Mouse (Mus musculus) liver, embryonic 14.5 days (tissue): Measurements from ENCODE around the gene Samd14. TPM values are rescaled to one million over a fixed set of nuclear protein-coding genes. Genes with fewer than 3 reads are reported as not detected.
A peak's percentile ranks its signal among the peaks of the same experiment; 100 is the strongest.

Source experiments
- ATAC-seq: fragments of 200-750 bp; cut with Nextera tagmentation; 2 replicates; pipeline ENCODE4 v1.8.0; 2017; ENCODE audit warnings: moderate number of reproducible peaks, mild to moderate bottlenecking, moderate library complexity; ENCODE audit not compliant: insufficient read depth
- DNase-seq, 3 experiments: peaks; one replicate each; pipeline ENCODE4 v3.0.0-alpha.2; 2012 to 2013; ENCODE audit warnings: low read depth in 3 of 3, low spot score in 3 of 3
- H3K27ac ChIP-seq: fragments of 300-500 bp; sonication (generic); 2 replicates; pipeline ENCODE4 v1.5.1; 2014; ENCODE audit warnings: moderate library complexity, mild to moderate bottlenecking, control low read depth, inconsistent platforms
- H3K27me3 ChIP-seq: fragments of 300-500 bp; sonication (generic); 2 replicates; pipeline ENCODE4 v1.6.1; 2014; ENCODE audit warnings: mild to moderate bottlenecking, low read length, moderate library complexity; ENCODE audit not compliant: control insufficient read depth, insufficient read depth
- H3K36me3 ChIP-seq: fragments of 300-500 bp; sonication (generic); replicated peaks from 2 replicates; pipeline ENCODE4 v1.6.1; 2014; ENCODE audit warnings: low read depth; ENCODE audit not compliant: control insufficient read depth, insufficient read depth
- H3K4me1 ChIP-seq, 2 experiments: fragments of 200-500 bp in 1 of 2; fragments of 300-500 bp in 1 of 2; sonication (generic) in 1 of 2; replicated peaks; 2 replicates each; pipeline ENCODE4 v1.6.1; 2012 to 2014; ENCODE audit warnings: antibody characterized with exemption in 1 of 2, inconsistent platforms in 1 of 2, low read length in 1 of 2; ENCODE audit not compliant: control insufficient read depth in 2 of 2, insufficient read depth in 2 of 2
- H3K4me2 ChIP-seq: fragments of 300-500 bp; sonication (generic); 2 replicates; pipeline ENCODE4 v1.6.1; 2014; ENCODE audit warnings: low read depth, mild to moderate bottlenecking, control low read depth, moderate library complexity
- H3K4me3 ChIP-seq, 2 experiments: fragments of 200-500 bp in 1 of 2; fragments of 300-500 bp in 1 of 2; sonication (generic) in 1 of 2; 2 replicates each; pipeline ENCODE4 v1.5.1; 2012 to 2014; ENCODE audit warnings: low read depth in 2 of 2, low read length in 2 of 2, mild to moderate bottlenecking in 2 of 2, control low read depth in 1 of 2, inconsistent platforms in 1 of 2, moderate library complexity in 1 of 2; ENCODE audit not compliant: insufficient read depth in 1 of 2
- H3K9ac ChIP-seq: fragments of 300-500 bp; sonication (generic); replicated peaks from 2 replicates; pipeline ENCODE4 v1.6.1; 2014; ENCODE audit warnings: mild to moderate bottlenecking, control low read depth, moderate library complexity
- H3K9me3 ChIP-seq: fragments of 300-500 bp; sonication (generic); 2 replicates; pipeline ENCODE4 v1.6.1; 2016; ENCODE audit warnings: low read length, mixed read lengths; ENCODE audit not compliant: control insufficient read depth
- CTCF ChIP-seq: IDR thresholded peaks from 2 replicates; pipeline ENCODE4 v1.5.1; 2016; ENCODE audit warnings: antibody characterized with exemption, low read depth, control low read depth
- EP300 ChIP-seq: IDR thresholded peaks from 2 replicates; pipeline ENCODE4 v1.6.1; 2016; ENCODE audit warnings: antibody characterized with exemption, low read depth
- WGBS: fragments of 180-500 bp; shearing (Covaris S2); extraction: QIAGEN DNeasy Blood & Tissue Kit; methylation state at CpG from one replicate; pipeline ENCODE4 v1.1.7; 2014; ENCODE audit not compliant: insufficient replicate concordance; 5-methylcytosine and 5-hydroxymethylcytosine counted together
- polyA plus RNA-seq, 2 experiments: library from polyadenylated mRNA; depleted of rRNA in 1 of 2; stranded (reverse) in 1 of 2; unstranded in 1 of 2; fragments of >200 nt; fragmentation: Nextera tagmentation in 1 of 2; extraction: Ambion mirVana in 1 of 2; gene quantifications; 2 replicates each; pipeline versions ENCODE4 v1.2.1 to v1.2.3; 2012 to 2014

Samd14 gene
- polyA plus RNA-seq, 2 experiments, result 24.7 to 33.1 TPM

GRCm38 (mm10) chr11:94970210-94970943, 39.3 kb upstream of the Samd14 start:
- peak; percentile 86 for TF ChIP-seq CTCF
- no peak for TF ChIP-seq EP300
- no peaks in the 10 kb centered on the region for H3K4me1 ChIP-seq
- H3K27ac ChIP-seq, result no peak overlapping the region
- no peaks in the 10 kb centered on the region for H3K27me3 ChIP-seq
- H3K9me3 ChIP-seq, result no peaks in the 10 kb centered on the region
- ATAC-seq, result no peak
- no peak overlapping the region for H3K4me3 ChIP-seq
- WGBS, result 50% methylated on average over 15 of the region's 15 CpGs
- no peak for DNase-seq
- H3K9ac ChIP-seq, result no peak overlapping the region
- H3K36me3 ChIP-seq, result no peaks in the 10 kb centered on the region
- no peak overlapping the region for H3K4me2 ChIP-seq

GRCm38 (mm10) chr11:94971895-94972615, 37.6 kb upstream of the Samd14 start:
- ATAC-seq (no peak), DNase-seq (no peak)
- H3K27ac ChIP-seq, result no peak overlapping the region
- TF ChIP-seq CTCF (no peak), EP300 (no peak)
- H3K36me3 ChIP-seq, result no peaks in the 10 kb centered on the region
- H3K27me3 ChIP-seq, result no peaks in the 10 kb centered on the region
- H3K4me3 ChIP-seq, result no peak overlapping the region
- no peaks in the 10 kb centered on the region for H3K9me3 ChIP-seq
- no peaks in the 10 kb centered on the region for H3K4me1 ChIP-seq
- no peak overlapping the region for H3K4me2 ChIP-seq
- no peak overlapping the region for H3K9ac ChIP-seq
- 56% methylated on average over 16 of the region's 16 CpGs for WGBS

- no peak for ATAC-seq
- H3K4me2 ChIP-seq, result no peak overlapping the region
- H3K9ac ChIP-seq, result no peak overlapping the region
- H3K27ac ChIP-seq, result no peak overlapping the region
- no peak overlapping the region for H3K4me3 ChIP-seq
- H3K27me3 ChIP-seq, result no peaks in the 10 kb centered on the region
- no peak for TF ChIP-seq EP300
- no peak for TF ChIP-seq CTCF
- H3K4me1 ChIP-seq, result peaks cover 0 to 1% of the 10 kb centered on the region in 2 experiments; a peak in 1 of 4 replicates
- no peak for DNase-seq
- WGBS, result 64% methylated on average over 5 of the region's 5 CpGs
- H3K36me3 ChIP-seq, result no peaks in the 10 kb centered on the region
- no peaks in the 10 kb centered on the region for H3K9me3 ChIP-seq
Observed at GRCm38 (mm10) chr11:94972887-94973286, 36.8 kb upstream of the Samd14 start.

GRCm38 (mm10) chr11:94973313-94973712, 36.4 kb upstream of the Samd14 start:
- TF ChIP-seq EP300, result no peak
- TF ChIP-seq CTCF, result no peak
- H3K4me2 ChIP-seq, result no peak overlapping the region
- no peak overlapping the region for H3K9ac ChIP-seq
- H3K27me3 ChIP-seq, result no peaks in the 10 kb centered on the region
- no peak overlapping the region for H3K27ac ChIP-seq
- 45% methylated on average over 4 of the region's 4 CpGs for WGBS
- peaks cover 0 to 5% of the 10 kb centered on the region in 2 experiments; a peak in 2 of 4 replicates for H3K4me1 ChIP-seq
- no peak overlapping the region for H3K4me3 ChIP-seq
- ATAC-seq (no peak), DNase-seq (no peak)
- H3K9me3 ChIP-seq, result no peaks in the 10 kb centered on the region
- no peaks in the 10 kb centered on the region for H3K36me3 ChIP-seq

- no peak overlapping the region for H3K9ac ChIP-seq
- no peaks in the 10 kb centered on the region for H3K36me3 ChIP-seq
- H3K4me1 ChIP-seq, result peaks cover 11 to 18% of the 10 kb centered on the region in 2 experiments
- no peak for DNase-seq
- H3K27ac ChIP-seq, result no peak overlapping the region
- no peaks in the 10 kb centered on the region for H3K9me3 ChIP-seq
- H3K4me3 ChIP-seq, result no peak overlapping the region
- no peaks in the 10 kb centered on the region for H3K27me3 ChIP-seq
- no peak for TF ChIP-seq EP300
- no peak for TF ChIP-seq CTCF
- no peak for ATAC-seq
- 47% methylated on average over 2 of the region's 2 CpGs for WGBS
- no peak overlapping the region for H3K4me2 ChIP-seq
Observed at GRCm38 (mm10) chr11:94974951-94975350, 34.7 kb upstream of the Samd14 start.
